Mouse (Mus musculus): ENCODE results near the gene Cep104.

DNA sequence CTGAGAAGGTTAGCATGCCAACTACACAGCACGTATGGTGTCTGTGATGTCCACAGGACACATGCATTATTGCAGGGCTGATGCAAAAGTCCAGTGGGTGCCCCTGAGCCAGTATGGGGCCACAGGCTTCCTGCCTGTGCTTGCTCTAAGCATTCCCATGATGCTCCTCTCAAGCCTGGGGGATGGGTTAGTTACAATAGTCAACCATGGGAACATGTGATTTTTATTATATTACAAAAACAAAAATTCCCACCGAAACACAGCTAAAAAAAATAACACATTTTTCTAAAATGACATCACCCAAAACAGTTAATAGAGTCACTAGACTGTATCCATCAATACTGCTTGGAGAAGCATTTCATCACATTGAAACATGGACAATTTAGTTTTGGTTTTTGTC is 81.1 kb downstream of the Cep104 start:
- TF ChIP-seq POLR2A (IDR thresholded peaks at IDR 0.05; ENCODE audit: extremely low read depth, insufficient read depth, low read length), result no peak
- TF ChIP-seq CTCF (IDR thresholded peaks at IDR 0.05; ENCODE audit: low read depth, low read length), result no peak

Measured in liver, adult 2 months (tissue).